Mouse (Mus musculus) MN1 (cell line): ENCODE data around the gene Edn2.

Experiments used
- DNase-seq: peaks from one replicate; pipeline ENCODE4 v3.0.0-alpha.2; 2016; ENCODE audit warnings: low spot score

Edn2 gene

DNA sequence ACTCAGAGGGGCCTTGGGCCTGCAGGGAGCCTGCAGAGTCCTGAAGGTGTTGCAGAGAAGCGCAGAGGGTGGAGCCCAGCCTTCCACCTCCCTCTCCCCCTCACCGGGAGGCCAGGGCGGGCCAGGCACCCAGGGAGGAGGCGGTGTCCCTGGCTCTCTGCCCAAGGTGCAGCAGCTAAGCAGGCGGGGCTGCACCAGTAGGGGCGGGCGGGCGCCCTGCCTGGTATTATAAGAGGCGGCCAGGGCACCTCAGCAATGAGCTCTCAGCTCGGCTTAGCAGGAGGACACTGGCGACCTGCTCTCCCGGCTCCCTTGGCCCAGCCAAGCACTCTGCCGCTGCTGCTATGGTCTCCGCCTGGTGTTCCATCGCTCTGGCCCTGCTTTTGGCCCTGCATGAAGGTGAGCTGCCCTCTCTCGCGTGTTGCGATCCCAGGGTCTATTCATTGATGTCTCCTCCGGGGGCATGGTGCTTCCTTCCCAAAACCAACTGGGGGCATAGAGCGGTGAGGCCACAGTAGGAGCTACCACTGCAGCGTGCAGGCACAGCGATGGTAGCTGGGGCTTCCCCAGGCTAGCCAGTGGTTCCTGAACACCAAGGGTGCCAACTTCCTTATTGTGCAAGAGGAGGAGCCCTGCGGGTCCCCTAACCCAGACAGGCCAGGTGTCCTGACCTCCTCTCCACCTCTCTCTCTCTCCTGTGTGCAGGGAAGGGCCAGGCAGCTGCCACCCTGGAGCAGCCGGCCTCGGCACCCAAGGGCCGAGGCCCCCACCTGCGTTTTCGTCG is at the start of gene Edn2:
TSS of gene Edn2 (plus strand) at position 41 of the 784 bp plus-strand sequence.
- peak; percentile 69 for DNase-seq

DNA sequence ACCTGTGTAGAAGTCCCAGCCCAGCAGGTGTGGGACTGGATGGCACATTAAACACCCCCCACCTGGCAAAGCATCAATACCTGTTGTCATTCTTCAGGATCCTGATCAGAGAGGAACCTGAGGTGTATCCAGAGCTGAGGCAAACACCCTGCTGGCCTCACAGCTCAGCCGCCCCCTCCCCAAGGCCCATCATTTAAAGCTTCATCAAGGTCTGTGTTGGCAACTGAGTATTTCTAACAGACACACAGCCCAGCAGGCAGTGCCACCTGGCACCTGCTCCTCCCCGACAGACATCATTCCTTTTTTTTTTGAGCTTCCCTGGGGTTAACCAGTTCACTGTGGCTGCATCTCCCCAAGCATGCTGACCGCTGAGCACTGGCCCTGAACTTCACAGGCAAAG is 45.5 kb upstream of the Edn2 start:
- no peak for DNase-seq

- no peak for DNase-seq
Observed at GRCm38 (mm10) chr4:120116312-120116711, 44.7 kb upstream of the Edn2 start.

GRCm38 (mm10) chr4:120120276-120120675 is 40.7 kb upstream of the Edn2 start:
- peak; percentile 61 for DNase-seq

DNA sequence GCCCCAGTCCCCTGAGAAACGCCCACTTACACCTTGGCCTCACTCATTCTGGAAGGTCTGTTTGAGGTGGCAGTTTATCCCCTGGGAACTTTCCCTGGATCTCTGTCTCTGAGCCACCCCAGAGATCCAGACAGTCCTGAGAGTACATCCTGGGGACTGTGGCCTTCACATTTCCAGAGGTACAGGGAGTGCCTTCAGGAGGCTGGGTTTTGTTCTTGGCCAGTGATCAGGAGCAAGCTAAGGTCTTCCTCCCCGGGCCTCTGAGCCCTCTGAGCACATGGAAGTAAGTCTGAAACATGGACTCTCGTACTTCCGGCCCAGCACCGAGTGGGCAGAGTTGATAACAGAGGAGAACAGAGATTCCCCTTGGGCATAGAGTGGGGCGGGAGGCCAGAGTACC is 36.4 kb upstream of the Edn2 start:
- DNase-seq = no peak

- no peak for DNase-seq
Observed at GRCm38 (mm10) chr4:120126047-120126446, 35.0 kb upstream of the Edn2 start.

DNA sequence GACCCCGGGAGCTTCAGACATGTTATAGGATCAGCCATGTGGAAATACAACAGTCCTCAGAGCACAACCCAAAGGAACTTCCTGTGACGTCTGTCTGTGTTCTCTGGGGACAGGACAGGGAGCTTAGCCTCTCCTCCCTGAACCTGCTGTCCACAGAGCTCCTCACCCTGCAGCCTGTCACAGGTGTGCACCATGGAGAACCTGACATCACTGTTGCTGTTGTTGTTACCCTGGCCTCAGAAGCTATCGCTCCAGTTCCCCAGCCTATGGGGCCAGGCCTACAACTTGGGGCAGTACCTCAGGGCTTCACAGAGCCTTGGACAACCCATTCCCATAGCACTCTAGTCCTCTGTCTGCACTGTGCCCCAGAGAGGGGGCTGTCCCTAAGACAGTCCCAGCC is 33.7 kb upstream of the Edn2 start:
- no peak for DNase-seq

- DNase-seq = peak; percentile 61
Observed at GRCm38 (mm10) chr4:120128033-120128432, 33.0 kb upstream of the Edn2 start.

- DNase-seq = peak; percentile 63
Observed at GRCm38 (mm10) chr4:120129233-120129885, 31.6 kb upstream of the Edn2 start.

DNA sequence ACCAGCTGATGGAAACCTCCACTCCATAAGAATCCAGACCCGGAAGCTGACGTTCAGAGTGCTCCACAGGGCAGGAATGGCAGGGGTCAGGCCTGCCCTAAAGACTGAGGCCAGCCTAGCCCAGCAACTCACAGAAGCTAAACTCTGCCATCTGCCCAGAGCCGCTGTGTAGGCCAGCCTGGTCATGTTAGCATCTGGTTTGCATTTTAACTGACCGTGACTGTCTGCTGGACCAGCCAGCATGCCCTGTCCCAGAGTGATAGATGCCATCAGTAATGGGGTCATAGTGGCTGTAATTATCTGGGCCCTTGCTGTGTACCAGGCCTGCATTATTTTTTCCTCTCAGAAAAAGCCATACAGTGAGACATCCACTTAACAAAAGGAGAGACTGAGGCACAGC is 30.1 kb upstream of the Edn2 start:
- peak; percentile 70 for DNase-seq

DNA sequence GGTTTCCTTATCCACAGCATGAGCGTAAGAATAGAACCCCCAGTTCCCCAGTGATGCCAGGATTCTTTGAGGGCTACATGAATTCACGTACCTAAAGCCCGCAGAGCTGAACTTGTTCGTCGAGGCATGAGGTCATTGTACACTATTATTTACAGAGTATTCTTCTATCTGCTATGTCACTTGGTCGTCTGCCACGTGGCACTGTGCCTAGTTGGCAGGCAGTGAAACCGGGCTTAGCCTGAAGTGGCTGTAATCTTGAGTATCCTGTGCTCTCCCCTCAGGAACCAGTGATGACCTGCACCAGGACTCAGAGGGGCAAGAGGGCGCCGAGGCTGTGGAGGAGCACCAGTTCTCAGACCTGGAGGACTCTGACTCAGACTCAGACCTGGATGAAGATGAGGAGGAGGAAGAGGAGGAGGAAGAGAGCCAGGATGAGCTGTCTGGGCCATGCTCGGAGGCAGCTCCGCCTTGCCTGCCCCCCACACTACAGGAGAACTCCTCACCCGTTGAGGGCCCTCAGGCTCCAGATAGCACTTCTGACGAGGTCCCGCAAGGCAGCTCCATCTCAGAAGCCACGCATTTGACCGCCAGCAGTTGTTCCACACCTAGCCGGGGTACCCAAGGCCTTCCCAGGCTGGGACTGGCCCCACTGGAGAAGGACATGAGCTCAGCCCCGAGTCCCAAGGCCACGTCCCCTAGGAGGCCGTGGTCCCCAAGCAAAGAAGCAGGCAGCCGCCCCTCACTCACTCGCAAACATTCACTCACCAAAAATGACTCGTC is 29.4 kb upstream of the Edn2 start:
- peak; percentile 82 for DNase-seq

DNA sequence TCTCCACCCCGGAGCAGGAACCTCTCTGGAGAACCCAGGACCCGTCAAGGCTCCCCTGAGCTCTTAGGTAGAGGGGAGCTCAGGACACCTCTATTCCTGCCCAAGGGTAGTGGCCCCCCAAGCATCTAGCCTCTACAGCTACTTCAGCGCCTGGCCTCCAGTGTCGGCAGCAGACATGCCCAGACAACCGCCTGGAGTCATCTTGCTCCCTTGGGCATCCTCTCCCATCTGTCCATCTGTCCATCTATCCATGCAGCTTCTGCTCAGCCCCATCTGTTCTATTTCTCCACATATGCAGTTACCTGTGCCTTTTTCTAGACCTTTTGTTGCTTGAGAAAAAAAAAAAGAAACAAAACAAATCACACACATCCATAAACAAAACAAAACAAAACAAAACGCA is 26.8 kb upstream of the Edn2 start:
- DNase-seq = no peak

DNA sequence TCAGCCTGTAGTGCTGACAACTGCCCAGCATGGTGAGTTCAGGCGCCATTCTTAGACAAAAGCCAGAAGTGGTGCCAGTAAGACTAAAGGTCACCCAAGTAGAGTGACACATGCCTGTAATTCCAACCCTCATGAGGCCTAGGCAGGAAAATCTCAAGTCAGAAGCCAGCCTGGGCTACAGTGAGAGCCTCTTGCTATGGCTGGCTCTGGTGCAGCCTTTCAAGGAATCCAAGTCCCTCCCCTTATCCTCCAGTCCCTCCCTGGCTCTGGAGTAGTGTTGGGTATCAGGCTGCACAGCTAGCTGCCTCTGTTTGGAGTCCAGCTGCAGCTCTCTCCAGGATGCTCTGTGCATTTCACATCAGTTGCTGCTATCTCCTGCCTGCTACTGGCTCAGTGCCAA is 19.2 kb upstream of the Edn2 start:
- peak; percentile 44 for DNase-seq

- peak; percentile 59 for DNase-seq
Observed at GRCm38 (mm10) chr4:120142905-120143304, 18.1 kb upstream of the Edn2 start.

DNA sequence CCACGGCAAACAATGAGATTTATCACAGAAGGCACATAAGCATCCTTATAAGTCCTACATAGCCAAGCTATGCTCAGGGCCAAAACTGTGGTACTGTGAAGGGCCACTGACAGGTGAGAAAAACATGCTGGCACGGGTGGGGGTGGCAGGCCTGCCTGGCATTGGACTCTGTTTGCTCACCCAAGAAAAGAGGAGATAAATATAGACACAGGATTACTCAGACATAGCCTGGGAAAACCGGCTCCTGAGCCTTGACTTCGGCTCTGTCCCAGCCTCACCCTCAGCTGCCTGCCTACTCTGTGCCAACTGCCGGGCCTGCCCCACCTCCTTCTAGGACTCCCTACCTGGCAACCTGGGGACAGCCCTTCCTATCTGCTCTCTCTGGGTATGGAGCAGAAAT is 16.7 kb upstream of the Edn2 start:
- DNase-seq = no peak

DNA sequence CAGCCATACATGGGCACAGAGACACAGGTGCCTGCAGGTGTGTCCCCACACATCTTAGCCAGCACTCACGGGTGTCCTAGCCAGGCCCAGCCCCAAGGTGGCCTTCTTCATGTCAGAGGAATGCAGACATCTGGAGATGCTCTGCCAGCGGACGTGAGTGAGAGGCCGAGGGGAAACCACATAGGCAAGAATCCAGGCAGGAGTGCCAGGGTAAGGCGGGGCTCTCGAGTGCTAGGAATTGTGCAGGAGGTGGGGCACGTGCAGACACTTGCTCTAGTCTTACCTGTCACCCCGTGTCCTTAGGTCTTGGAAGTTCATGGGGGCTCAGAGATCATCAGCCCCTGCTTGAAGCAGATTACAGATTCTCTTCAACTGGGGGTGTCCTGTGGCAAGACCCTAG is 15.1 kb upstream of the Edn2 start:
- DNase-seq = no peak

- DNase-seq = peak; percentile 86
Observed at GRCm38 (mm10) chr4:120148291-120149141, 12.5 kb upstream of the Edn2 start.

DNA sequence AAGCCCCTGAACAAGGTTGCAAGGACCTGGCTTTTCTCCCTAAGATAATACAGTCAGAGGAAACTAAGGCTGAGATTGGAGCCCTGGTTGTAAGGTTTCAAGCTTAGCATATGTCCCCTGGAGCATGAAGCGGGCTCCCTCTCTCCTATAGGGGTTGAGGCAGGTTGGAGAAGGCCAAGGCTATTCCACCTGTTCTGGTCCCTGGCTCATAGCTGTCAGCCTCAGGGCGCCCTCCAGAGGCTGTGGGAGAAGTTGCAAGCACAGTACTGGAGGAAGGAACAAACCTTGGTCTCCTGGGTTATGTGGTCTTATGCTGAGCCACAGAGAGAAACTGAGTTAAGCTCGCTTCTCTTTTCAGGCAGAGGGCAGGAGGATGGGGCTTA is 11.9 kb upstream of the Edn2 start:
- peak; percentile 59 for DNase-seq

DNA sequence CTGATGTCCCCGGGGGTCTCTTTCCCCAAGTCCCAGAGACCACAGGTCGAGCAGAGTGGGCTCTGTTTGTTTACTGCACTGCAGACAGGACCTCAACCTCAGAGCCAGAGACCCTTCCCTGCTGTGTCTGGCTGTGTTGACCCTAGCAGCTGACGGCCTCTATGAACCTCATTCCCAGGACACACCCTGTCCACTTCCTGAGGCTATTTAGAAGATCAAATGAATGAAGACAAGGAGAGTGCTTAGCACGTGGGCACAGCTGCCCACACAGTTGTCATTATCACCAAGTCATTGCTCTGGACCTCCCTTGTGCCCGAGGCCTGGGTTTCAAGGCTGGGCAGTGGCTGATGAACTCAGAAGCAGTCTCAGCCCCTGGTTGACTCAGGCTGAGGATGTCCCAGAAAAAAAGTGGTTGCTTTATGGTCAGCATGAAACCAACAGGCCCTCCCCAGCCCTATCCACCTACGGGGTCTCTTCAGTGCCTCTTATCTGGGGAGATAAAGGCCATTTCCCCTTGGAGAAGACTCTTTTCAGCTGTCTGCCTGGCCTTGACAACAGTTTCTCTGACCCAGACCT is 10.6 kb upstream of the Edn2 start:
- no peak for DNase-seq

GRCm38 (mm10) chr4:120151906-120152305 is 9.1 kb upstream of the Edn2 start:
- DNase-seq = no peak

GRCm38 (mm10) chr4:120152648-120153047 is 8.4 kb upstream of the Edn2 start:
- DNase-seq = no peak

- no peak for DNase-seq
Observed at GRCm38 (mm10) chr4:120153736-120154135, 7.3 kb upstream of the Edn2 start.
